Mouse (Mus musculus) hindbrain, embryonic 10.5 days (tissue): ENCODE data around the gene Slc44a3. TPM values are rescaled to one million over a fixed set of nuclear protein-coding genes. Genes with fewer than 3 reads are reported as not detected.

Source experiments
- DNase-seq: peaks from one replicate; pipeline ENCODE4 v3.0.0-alpha.2; 2017; ENCODE audit warnings: low spot score
- H3K27ac ChIP-seq: fragments of 300-500 bp; sonication (generic); 2 replicates; pipeline ENCODE4 v1.5.1; 2016; ENCODE audit warnings: mild to moderate bottlenecking, moderate library complexity
- H3K27me3 ChIP-seq: fragments of 300-500 bp; sonication (generic); 2 replicates; pipeline ENCODE4 v1.6.1; 2016; ENCODE audit warnings: mild to moderate bottlenecking; ENCODE audit not compliant: poor library complexity, insufficient read depth, severe bottlenecking
- H3K36me3 ChIP-seq: fragments of 300-500 bp; sonication (generic); 2 replicates; pipeline ENCODE4 v1.6.1; 2016; ENCODE audit warnings: mild to moderate bottlenecking, moderate library complexity
- H3K4me1 ChIP-seq: fragments of 300-500 bp; sonication (generic); replicated peaks from 2 replicates; pipeline ENCODE4 v1.6.1; 2016; ENCODE audit warnings: mild to moderate bottlenecking
- H3K4me3 ChIP-seq: fragments of 300-500 bp; sonication (generic); 2 replicates; pipeline ENCODE4 v1.5.1; 2016; ENCODE audit warnings: mild to moderate bottlenecking, moderate library complexity
- H3K9me3 ChIP-seq: fragments of 300-500 bp; sonication (generic); 2 replicates; pipeline ENCODE4 v1.6.1; 2016; ENCODE audit warnings: mild to moderate bottlenecking, moderate library complexity
- WGBS: fragments of 180-500 bp; shearing (Covaris S2); methylation state at CpG from one replicate; pipeline ENCODE4 v1.1.7; 2016; 5-methylcytosine and 5-hydroxymethylcytosine counted together
- polyA plus RNA-seq: library from polyadenylated mRNA; unstranded; fragments of >200 nt; fragmentation: Nextera tagmentation; extraction: Ambion mirVana; gene quantifications from 2 replicates; pipeline ENCODE4 v1.2.1, GENCODE M21; 2016

The Slc44a3 gene
- polyA plus RNA-seq = 0.33 and 0.98 TPM in 2 replicates

GRCm38 (mm10) chr3:121532176-121532575 is at the start of gene Slc44a3:
TSS of gene Slc44a3 (minus strand) at chr3:121532404.
- peak; percentile 28 for DNase-seq
- Histone ChIP-seq H3K27ac (peak within 1 kb of the TSS; percentile 66; the same call in 1 of the 2 replicates), H3K4me3 (peak within 1 kb of the TSS; percentile 46), H3K36me3 (no peaks in the 10 kb centered on the region), H3K4me1 (peaks cover 16% of the 10 kb centered on the region), H3K9me3 (no peaks in the 10 kb centered on the region), H3K27me3 (peaks cover 74% of the 10 kb centered on the region)
- WGBS = 2% methylated on average over 24 of the region's 24 CpGs

GRCm38 (mm10) chr3:121579880-121580549 is 47.8 kb upstream of the Slc44a3 start:
- Histone ChIP-seq H3K27ac (no peak overlapping the region), H3K27me3 (no peaks in the 10 kb centered on the region), H3K36me3 (no peaks in the 10 kb centered on the region), H3K4me3 (no peak overlapping the region), H3K4me1 (peaks cover 19% of the 10 kb centered on the region; the same call in 1 of the 2 replicates), H3K9me3 (no peaks in the 10 kb centered on the region)
- DNase-seq = no peak
- 88% methylated on average over 6 of the region's 6 CpGs for WGBS

GRCm38 (mm10) chr3:121579402-121579801 is 47.2 kb upstream of the Slc44a3 start:
- H3K4me3 ChIP-seq = no peak overlapping the region
- WGBS = 89% methylated on average over 5 of the region's 5 CpGs
- H3K4me1 ChIP-seq = peaks cover 19% of the 10 kb centered on the region; the same call in 1 of the 2 replicates
- DNase-seq = no peak
- H3K9me3 ChIP-seq = no peaks in the 10 kb centered on the region
- no peak overlapping the region for H3K27ac ChIP-seq
- H3K27me3 ChIP-seq = no peaks in the 10 kb centered on the region
- H3K36me3 ChIP-seq = no peaks in the 10 kb centered on the region

GRCm38 (mm10) chr3:121578706-121579105 is 46.5 kb upstream of the Slc44a3 start:
- no peak for DNase-seq
- H3K27me3 ChIP-seq = no peaks in the 10 kb centered on the region
- no peaks in the 10 kb centered on the region for H3K36me3 ChIP-seq
- 43% methylated on average over 4 of the region's 5 CpGs for WGBS
- no peaks in the 10 kb centered on the region for H3K9me3 ChIP-seq
- H3K4me1 ChIP-seq = peaks cover 14% of the 10 kb centered on the region; the same call in 1 of the 2 replicates
- no peak overlapping the region for H3K4me3 ChIP-seq
- H3K27ac ChIP-seq = no peak overlapping the region

GRCm38 (mm10) chr3:121577641-121578040 is 45.4 kb upstream of the Slc44a3 start:
- peaks cover 14% of the 10 kb centered on the region; the same call in 1 of the 2 replicates for H3K4me1 ChIP-seq
- no peaks in the 10 kb centered on the region for H3K27me3 ChIP-seq
- DNase-seq = no peak
- WGBS = 84% methylated on average over 5 of the region's 5 CpGs
- no peaks in the 10 kb centered on the region for H3K36me3 ChIP-seq
- H3K27ac ChIP-seq = peak overlapping the region; percentile 35; the same call in 1 of the 2 replicates
- no peaks in the 10 kb centered on the region for H3K9me3 ChIP-seq
- H3K4me3 ChIP-seq = no peak overlapping the region

- 45% methylated on average over 10 of the region's 10 CpGs for WGBS
- Histone ChIP-seq H3K4me3 (no peak overlapping the region), H3K27me3 (no peaks in the 10 kb centered on the region), H3K9me3 (no peaks in the 10 kb centered on the region), H3K27ac (peak overlapping the region; percentile 35; the same call in 1 of the 2 replicates), H3K4me1 (peaks cover 14% of the 10 kb centered on the region; the same call in 1 of the 2 replicates), H3K36me3 (no peaks in the 10 kb centered on the region)
- DNase-seq = peak; percentile 67
Measured at GRCm38 (mm10) chr3:121577032-121577591, 44.9 kb upstream of the Slc44a3 start.

GRCm38 (mm10) chr3:121576367-121576766 is 44.2 kb upstream of the Slc44a3 start:
- 54% methylated on average over 6 of the region's 6 CpGs for WGBS
- H3K36me3 ChIP-seq = no peaks in the 10 kb centered on the region
- H3K27ac ChIP-seq = no peak overlapping the region
- H3K4me1 ChIP-seq = peaks cover 12% of the 10 kb centered on the region; the same call in 1 of the 2 replicates
- no peak for DNase-seq
- H3K27me3 ChIP-seq = peaks cover 2% of the 10 kb centered on the region; the same call in 1 of the 2 replicates
- no peaks in the 10 kb centered on the region for H3K9me3 ChIP-seq
- H3K4me3 ChIP-seq = no peak overlapping the region

- no peaks in the 10 kb centered on the region for H3K36me3 ChIP-seq
- H3K4me3 ChIP-seq = no peak overlapping the region
- peaks cover 12% of the 10 kb centered on the region; the same call in 1 of the 2 replicates for H3K27me3 ChIP-seq
- peaks cover 12% of the 10 kb centered on the region; the same call in 1 of the 2 replicates for H3K4me1 ChIP-seq
- H3K9me3 ChIP-seq = no peaks in the 10 kb centered on the region
- WGBS = 82% methylated on average over 4 of the region's 4 CpGs
- no peak overlapping the region for H3K27ac ChIP-seq
- no peak for DNase-seq
Measured at GRCm38 (mm10) chr3:121574386-121574785, 42.2 kb upstream of the Slc44a3 start.

- Histone ChIP-seq H3K36me3 (no peaks in the 10 kb centered on the region), H3K9me3 (no peaks in the 10 kb centered on the region), H3K4me3 (no peak overlapping the region), H3K4me1 (peaks cover 12% of the 10 kb centered on the region; the same call in 1 of the 2 replicates), H3K27me3 (peaks cover 12% of the 10 kb centered on the region; the same call in 1 of the 2 replicates), H3K27ac (no peak overlapping the region)
- DNase-seq = no peak
- 80% methylated on average over 7 of the region's 7 CpGs for WGBS
Measured at GRCm38 (mm10) chr3:121573858-121574257, 41.7 kb upstream of the Slc44a3 start.

GRCm38 (mm10) chr3:121571491-121571890 is 39.3 kb upstream of the Slc44a3 start:
- no peak overlapping the region for H3K4me3 ChIP-seq
- H3K27ac ChIP-seq = no peak overlapping the region
- 87% methylated on average over 4 of the region's 4 CpGs for WGBS
- peaks cover 12% of the 10 kb centered on the region; the same call in 1 of the 2 replicates for H3K27me3 ChIP-seq
- DNase-seq = no peak
- H3K9me3 ChIP-seq = no peaks in the 10 kb centered on the region
- H3K4me1 ChIP-seq = peaks cover 3% of the 10 kb centered on the region; the same call in 1 of the 2 replicates
- no peaks in the 10 kb centered on the region for H3K36me3 ChIP-seq

GRCm38 (mm10) chr3:121570623-121571022 is 38.4 kb upstream of the Slc44a3 start:
- H3K9me3 ChIP-seq = no peaks in the 10 kb centered on the region
- peaks cover 12% of the 10 kb centered on the region; the same call in 1 of the 2 replicates for H3K27me3 ChIP-seq
- no peak overlapping the region for H3K27ac ChIP-seq
- no peak for DNase-seq
- no peaks in the 10 kb centered on the region; the same call in 1 of the 2 replicates for H3K4me1 ChIP-seq
- 91% methylated on average over 11 of the region's 11 CpGs for WGBS
- H3K4me3 ChIP-seq = no peak overlapping the region
- H3K36me3 ChIP-seq = no peaks in the 10 kb centered on the region

GRCm38 (mm10) chr3:121569767-121570166 is 37.6 kb upstream of the Slc44a3 start:
- Histone ChIP-seq H3K4me3 (no peak overlapping the region), H3K4me1 (no peaks in the 10 kb centered on the region; the same call in 1 of the 2 replicates), H3K9me3 (no peaks in the 10 kb centered on the region), H3K27me3 (peaks cover 12% of the 10 kb centered on the region; the same call in 1 of the 2 replicates), H3K36me3 (no peaks in the 10 kb centered on the region), H3K27ac (no peak overlapping the region)
- 48% methylated on average over 5 of the region's 5 CpGs for WGBS
- DNase-seq = no peak

- Histone ChIP-seq H3K4me1 (no peaks in the 10 kb centered on the region; the same call in 1 of the 2 replicates), H3K9me3 (no peaks in the 10 kb centered on the region), H3K4me3 (no peak overlapping the region), H3K36me3 (no peaks in the 10 kb centered on the region), H3K27ac (no peak overlapping the region), H3K27me3 (peaks cover 12% of the 10 kb centered on the region; the same call in 1 of the 2 replicates)
- 92% methylated on average over 9 of the region's 9 CpGs for WGBS
- DNase-seq = no peak
Measured at GRCm38 (mm10) chr3:121569004-121569403, 36.8 kb upstream of the Slc44a3 start.
